Mouse (Mus musculus) liver, adult 2 months (tissue): ENCODE results near the gene Impdh1. TPM values are rescaled to one million over a fixed set of nuclear protein-coding genes. Genes with fewer than 3 reads are reported as not detected.

Experiments
- DNase-seq: peaks from one replicate; pipeline ENCODE4 v3.0.0-alpha.2; 2011; ENCODE audit warnings: low read depth, low spot score; ENCODE audit errors: extremely low read depth
- H3K27ac ChIP-seq: fragments of 200-500 bp; replicated peaks from 2 replicates; pipeline ENCODE4 v1.5.1; 2012; ENCODE audit warnings: low read depth, mild to moderate bottlenecking, control low read depth, inconsistent platforms, low read length; ENCODE audit not compliant: insufficient read depth
- H3K27me3 ChIP-seq: fragments of 200-500 bp; 2 replicates; pipeline ENCODE4 v1.6.1; 2012; ENCODE audit warnings: mild to moderate bottlenecking, moderate library complexity, low read length, inconsistent platforms; ENCODE audit not compliant: control insufficient read depth, insufficient read depth
- H3K36me3 ChIP-seq: fragments of 200-500 bp; 2 replicates; pipeline ENCODE4 v1.6.1; 2012; ENCODE audit warnings: low read length, inconsistent platforms; ENCODE audit not compliant: control insufficient read depth, insufficient read depth
- H3K4me1 ChIP-seq: fragments of 200-500 bp; 2 replicates; pipeline ENCODE4 v1.6.1; 2011; ENCODE audit warnings: low read length; ENCODE audit not compliant: control insufficient read depth, insufficient read depth
- H3K4me3 ChIP-seq: fragments of 200-500 bp; 2 replicates; pipeline ENCODE4 v1.5.1; 2011; ENCODE audit warnings: low read depth, mild to moderate bottlenecking, control low read depth, low read length, moderate library complexity; ENCODE audit not compliant: insufficient read depth
- H3K79me2 ChIP-seq: fragments of 200-500 bp; 2 replicates; pipeline ENCODE4 v1.6.1; 2012; ENCODE audit warnings: inconsistent platforms, mild to moderate bottlenecking, low read length, moderate library complexity; ENCODE audit not compliant: control insufficient read depth, insufficient read depth
- H3K9ac ChIP-seq: fragments of 200-500 bp; 2 replicates; pipeline ENCODE4 v1.6.1; 2012; ENCODE audit warnings: low read depth, mild to moderate bottlenecking, control low read depth, inconsistent platforms, low read length
- CTCF ChIP-seq: fragments of 200-500 bp; IDR thresholded peaks from 2 replicates; pipeline ENCODE4 v1.5.1; 2011; ENCODE audit warnings: low read depth, low read length, control low read depth
- POLR2A ChIP-seq: fragments of 200-500 bp; IDR thresholded peaks from 2 replicates; pipeline ENCODE4 v1.6.1; 2011; ENCODE audit warnings: low read length, control low read depth; ENCODE audit not compliant: insufficient read depth; ENCODE audit errors: extremely low read depth
- WGBS: fragments of 180-500 bp; shearing (Covaris S2); methylation state at CpG from one replicate; pipeline ENCODE4 v1.1.7; 2018; 5-methylcytosine and 5-hydroxymethylcytosine counted together
- polyA plus RNA-seq: library from polyadenylated mRNA; depleted of rRNA; stranded (reverse); fragments of >200 nt; gene quantifications from 2 replicates; pipeline ENCODE4 v1.2.3, GENCODE M21; 2012
- total RNA-seq: library from RNA; depleted of rRNA; stranded (reverse); fragments of >200 nt; gene quantifications from 2 replicates; pipeline ENCODE4 v1.2.3, GENCODE M21; 2014

The Impdh1 gene
- total and polyA plus RNA-seq, 2 experiments, result 1.1 to 5.2 TPM

DNA sequence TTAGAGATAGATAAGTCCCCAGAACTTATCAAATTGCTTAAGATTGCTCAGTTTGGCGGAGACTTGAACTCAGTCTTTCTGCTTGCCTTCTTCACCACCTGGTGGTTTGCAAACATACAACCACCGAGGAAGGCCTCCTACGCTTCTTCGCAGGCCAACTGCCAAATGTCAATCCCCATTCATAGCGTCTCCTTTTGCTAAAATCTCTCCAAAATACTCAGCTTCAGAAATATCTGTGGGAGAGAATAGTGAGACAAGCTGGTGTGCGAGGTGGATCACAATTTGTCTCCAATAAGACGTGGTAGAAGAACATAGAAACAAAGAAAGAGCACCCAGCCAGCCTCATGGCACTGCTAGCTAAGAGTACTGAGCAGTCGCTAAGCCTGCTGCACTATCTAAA, 36.3 kb downstream of the Impdh1 start:
- peaks cover 3% of the 10 kb centered on the region; the same call in 1 of the 2 replicates for H3K4me1 ChIP-seq
- H3K27ac ChIP-seq, result no peak overlapping the region
- DNase-seq, result no peak
- H3K4me3 ChIP-seq, result no peak overlapping the region
- no peak overlapping the region for H3K9ac ChIP-seq
- TF ChIP-seq POLR2A, result no peak
- no peak for TF ChIP-seq CTCF
- H3K79me2 ChIP-seq, result no peaks in the 10 kb centered on the region
- no peaks in the 10 kb centered on the region for H3K36me3 ChIP-seq
- peaks cover 16% of the 10 kb centered on the region for H3K27me3 ChIP-seq
- WGBS, result 55% methylated on average over 8 of the region's 8 CpGs

DNA sequence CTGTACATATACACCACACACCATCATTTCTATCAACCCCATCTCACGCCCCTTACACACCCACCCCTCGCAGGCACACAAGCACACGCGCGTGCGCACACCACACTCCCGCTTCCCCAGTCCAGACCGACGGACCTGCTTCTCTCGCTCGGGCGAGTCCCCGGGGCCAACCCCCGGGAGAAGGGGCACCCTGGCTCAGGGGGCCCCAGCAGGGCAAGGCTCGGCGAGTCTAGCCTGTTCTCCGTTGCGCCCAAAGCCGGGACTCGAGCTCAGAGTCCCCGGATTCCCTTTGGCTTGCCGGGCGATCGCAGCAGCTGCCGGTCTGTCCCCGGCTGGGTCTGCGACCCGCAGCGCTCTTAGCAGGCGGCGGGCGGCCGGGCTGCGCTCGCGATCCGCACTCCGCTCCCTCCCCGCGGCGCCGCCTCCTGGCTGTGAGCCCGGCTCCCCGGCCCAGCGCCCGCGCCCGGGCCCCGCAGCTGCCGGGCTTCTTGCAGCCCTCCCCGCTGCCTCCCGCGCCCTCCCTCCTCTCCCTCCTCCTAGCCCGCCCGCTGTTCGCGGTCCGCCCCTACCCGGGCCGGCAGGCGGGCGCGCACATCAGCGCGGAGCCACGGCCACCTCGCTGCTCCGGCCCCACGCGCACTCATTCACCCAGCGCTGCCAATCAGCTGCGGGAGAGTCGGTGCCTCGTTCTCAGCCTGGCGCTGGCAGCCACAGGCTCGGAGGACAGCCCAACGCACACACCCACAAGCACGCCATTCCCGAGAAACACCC, 37.1 kb downstream of the Impdh1 start, which contains the start of gene Prrt4:
Gene Prrt4 (minus strand): TSS at position 697 of the 771 bp plus-strand sequence.
- peaks cover 3% of the 10 kb centered on the region; the same call in 1 of the 2 replicates for H3K4me1 ChIP-seq
- no peak for TF ChIP-seq CTCF
- no peak for TF ChIP-seq POLR2A
- peak within 1 kb of the TSS; percentile 17; the same call in 1 of the 2 replicates for H3K9ac ChIP-seq
- DNase-seq, result no peak
- peaks cover 16% of the 10 kb centered on the region for H3K27me3 ChIP-seq
- H3K4me3 ChIP-seq, result peak within 1 kb of the TSS; percentile 57; the same call in 1 of the 2 replicates
- no peaks in the 10 kb centered on the region for H3K36me3 ChIP-seq
- no peaks in the 10 kb centered on the region for H3K79me2 ChIP-seq
- H3K27ac ChIP-seq, result no peak within 1 kb of the TSS
- 2% methylated on average over 72 of the region's 79 CpGs for WGBS

DNA sequence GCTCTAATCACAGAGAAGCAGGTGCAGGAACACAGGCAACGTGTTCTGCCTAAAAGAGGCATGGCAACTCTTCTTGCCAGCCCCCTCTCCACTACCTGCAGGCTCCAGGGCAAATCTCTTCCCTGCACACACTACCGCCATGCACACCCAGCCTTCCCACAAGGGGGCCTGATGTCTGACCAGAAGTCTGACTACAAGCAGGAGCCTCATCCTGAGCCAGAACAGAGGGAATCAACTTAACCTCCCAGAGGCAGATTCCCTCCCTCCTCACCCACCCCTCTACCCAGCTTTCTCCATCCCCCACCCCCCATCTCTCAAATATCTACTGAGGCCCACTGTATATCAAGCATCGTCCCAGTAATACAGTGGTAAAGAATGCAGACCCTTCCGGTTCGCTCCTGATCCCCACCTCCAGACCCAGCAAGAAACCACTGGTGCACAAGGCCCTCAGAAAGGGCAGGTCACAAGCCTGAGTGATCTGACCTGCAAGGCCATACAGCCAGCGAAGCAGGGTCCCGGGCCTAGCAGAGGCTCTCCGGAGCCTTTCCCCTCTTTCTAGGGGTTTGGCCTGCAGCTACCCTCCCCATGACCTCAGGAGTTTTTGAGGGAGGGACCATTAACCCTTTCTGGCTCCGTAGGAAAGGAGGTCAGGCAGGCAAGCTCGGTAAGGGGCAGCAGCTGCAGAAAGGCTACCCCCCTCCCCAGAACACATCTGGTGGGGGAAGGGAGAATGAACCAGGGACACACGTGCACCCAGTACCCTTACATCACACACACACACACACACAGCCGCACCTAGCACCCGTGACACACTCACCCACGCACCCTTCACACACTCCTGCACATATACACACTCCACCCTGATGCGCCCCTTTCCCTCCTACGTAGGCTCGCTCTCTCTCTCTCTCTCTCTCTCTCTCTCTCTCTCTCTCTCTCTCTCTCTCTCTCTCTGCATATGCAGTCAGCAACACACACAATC, 38.0 kb downstream of the Impdh1 start:
- no peaks in the 10 kb centered on the region for H3K36me3 ChIP-seq
- TF ChIP-seq POLR2A (no peak), CTCF (no peak)
- no peak overlapping the region for H3K4me3 ChIP-seq
- peaks cover 16% of the 10 kb centered on the region for H3K27me3 ChIP-seq
- H3K27ac ChIP-seq, result no peak overlapping the region
- no peaks in the 10 kb centered on the region for H3K79me2 ChIP-seq
- H3K9ac ChIP-seq, result no peak overlapping the region
- 51% methylated on average over 17 of the region's 17 CpGs for WGBS
- H3K4me1 ChIP-seq, result peaks cover 3% of the 10 kb centered on the region; the same call in 1 of the 2 replicates
- no peak for DNase-seq

DNA sequence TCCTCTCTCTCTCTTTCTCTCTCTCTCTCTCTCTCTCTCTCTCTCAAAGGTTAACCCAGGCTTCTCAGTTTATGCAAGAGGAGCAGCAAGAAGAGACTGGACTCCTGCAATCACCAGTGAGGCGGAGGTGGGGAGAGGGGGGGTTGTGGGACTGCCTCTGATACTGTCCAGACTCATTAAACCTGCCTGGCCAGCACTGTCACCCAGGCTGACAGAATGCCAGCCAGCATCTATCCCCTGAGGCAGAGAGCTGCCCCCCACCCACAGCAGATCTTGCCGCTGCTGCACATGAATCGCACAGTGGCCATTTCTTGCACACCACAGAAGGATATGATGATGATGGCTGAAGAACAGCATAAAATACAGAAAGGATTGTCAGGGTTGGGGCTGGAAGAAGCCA, 41.1 kb downstream of the Impdh1 start:
- DNase-seq, result no peak
- H3K4me3 ChIP-seq, result no peak overlapping the region
- TF ChIP-seq CTCF (no peak), POLR2A (no peak)
- no peaks in the 10 kb centered on the region for H3K36me3 ChIP-seq
- no peaks in the 10 kb centered on the region for H3K79me2 ChIP-seq
- H3K27ac ChIP-seq, result no peak overlapping the region
- peaks cover 24% of the 10 kb centered on the region for H3K27me3 ChIP-seq
- H3K9ac ChIP-seq, result no peak overlapping the region
- 89% methylated on average over 3 of the region's 3 CpGs for WGBS
- peaks cover 7% of the 10 kb centered on the region; the same call in 1 of the 2 replicates for H3K4me1 ChIP-seq

DNA sequence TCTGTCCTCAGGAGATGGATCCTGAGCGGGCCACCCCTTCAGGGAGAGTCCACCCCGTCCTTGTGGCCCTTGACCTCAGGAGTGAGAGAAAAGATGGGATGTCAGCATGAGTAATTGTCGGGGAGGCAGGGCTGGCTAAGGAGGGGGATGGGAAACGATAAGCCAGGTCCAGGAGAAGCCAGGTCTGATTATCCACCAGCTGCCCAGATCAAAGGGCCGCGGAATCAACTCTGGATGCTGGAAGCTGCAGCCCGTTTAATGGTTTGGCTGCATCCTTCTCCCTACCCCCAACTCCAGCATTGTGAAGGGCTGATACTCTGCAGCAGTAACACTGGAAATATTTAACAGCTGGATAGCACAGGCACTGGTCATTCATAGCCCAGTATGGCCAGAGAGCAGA, 41.8 kb downstream of the Impdh1 start:
- no peak for DNase-seq
- TF ChIP-seq POLR2A, result no peak
- no peak overlapping the region for H3K4me3 ChIP-seq
- H3K79me2 ChIP-seq, result no peaks in the 10 kb centered on the region
- no peak overlapping the region for H3K9ac ChIP-seq
- peaks cover 5% of the 10 kb centered on the region; the same call in 1 of the 2 replicates for H3K4me1 ChIP-seq
- no peak overlapping the region for H3K27ac ChIP-seq
- H3K36me3 ChIP-seq, result no peaks in the 10 kb centered on the region
- 32% methylated on average over 7 of the region's 7 CpGs for WGBS
- H3K27me3 ChIP-seq, result peaks cover 22% of the 10 kb centered on the region
